Mouse (Mus musculus): ENCODE measurements at regions not wholly inside any gene's neighbourhood (a gene's known extent, or its start where the extent isn't known, plus 50 kb on each side); places are given as distances from the start of the nearest gene placed in this dataset.
"Not testable (repeated sequence)": the region's sequence is repeated elsewhere in the genome, so short reads cannot be mapped to it uniquely, and the experiment has no call there.

DNA sequence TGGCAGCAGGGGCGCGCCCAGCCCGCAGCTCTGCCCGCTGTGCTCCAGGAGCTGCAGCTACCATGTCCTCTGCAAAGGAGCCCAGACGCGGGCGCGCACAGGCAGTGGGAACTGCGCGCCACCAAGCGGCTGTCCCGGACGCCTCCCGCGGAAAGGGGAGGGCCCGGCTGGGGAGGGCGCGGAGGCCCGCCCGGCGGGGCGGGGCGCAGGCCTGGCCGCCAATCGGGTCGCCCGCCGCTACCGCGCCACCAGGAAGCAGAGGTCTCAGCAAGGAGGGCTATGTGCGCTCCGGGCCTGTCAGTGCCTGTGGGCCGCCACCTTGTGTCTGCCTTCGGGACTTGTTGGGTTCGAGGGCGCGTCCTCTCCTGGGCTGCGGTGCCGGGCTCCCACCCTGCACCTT, 367.0 kb upstream of the Ywhaq start:
- peak; percentile 67 to 82 for DNase-seq

DNA sequence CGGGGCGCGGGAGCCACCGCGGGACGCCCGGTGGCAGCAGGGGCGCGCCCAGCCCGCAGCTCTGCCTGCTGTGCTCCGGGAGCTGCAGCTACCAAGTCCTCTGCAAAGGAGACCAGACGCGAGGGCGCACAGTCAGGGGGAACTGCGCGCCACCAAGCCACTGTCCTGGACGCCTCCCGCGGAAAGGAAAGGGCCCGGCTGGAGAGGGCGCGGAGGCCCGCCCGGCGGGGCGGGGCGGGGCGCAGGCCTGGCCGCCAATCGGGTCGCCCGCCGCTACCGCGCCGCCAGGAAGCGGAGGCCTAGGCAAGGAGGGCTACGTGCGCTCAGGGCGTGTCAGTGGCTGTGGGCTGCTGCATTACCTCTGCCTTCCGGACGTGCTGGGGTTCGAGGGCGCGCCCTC, 361.3 kb upstream of the Ywhaq start:
- not testable (repeated sequence) for DNase-seq

DNA sequence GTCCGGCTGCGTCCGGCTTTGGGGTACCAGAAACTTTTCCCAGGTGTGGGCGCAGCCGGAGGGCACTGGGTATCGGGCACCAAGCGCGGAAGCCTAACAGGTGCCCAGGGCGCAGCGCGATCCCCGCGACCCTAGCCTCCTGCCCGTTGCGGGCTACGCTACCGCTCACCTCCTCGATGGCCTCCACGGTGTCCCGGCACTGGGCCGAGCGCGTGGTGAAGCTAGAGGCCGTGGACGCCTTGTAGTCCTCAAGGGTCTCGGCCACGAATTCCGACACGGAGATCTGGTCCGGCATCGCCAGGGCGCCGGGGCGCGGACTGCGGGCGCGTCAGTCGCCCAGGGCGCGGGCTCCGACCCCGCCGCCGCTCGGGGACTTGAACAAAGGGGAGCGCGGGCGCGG, 360.9 kb upstream of the Ywhaq start:
- peak in 1 of 2 experiments; percentile 5 for DNase-seq

DNA sequence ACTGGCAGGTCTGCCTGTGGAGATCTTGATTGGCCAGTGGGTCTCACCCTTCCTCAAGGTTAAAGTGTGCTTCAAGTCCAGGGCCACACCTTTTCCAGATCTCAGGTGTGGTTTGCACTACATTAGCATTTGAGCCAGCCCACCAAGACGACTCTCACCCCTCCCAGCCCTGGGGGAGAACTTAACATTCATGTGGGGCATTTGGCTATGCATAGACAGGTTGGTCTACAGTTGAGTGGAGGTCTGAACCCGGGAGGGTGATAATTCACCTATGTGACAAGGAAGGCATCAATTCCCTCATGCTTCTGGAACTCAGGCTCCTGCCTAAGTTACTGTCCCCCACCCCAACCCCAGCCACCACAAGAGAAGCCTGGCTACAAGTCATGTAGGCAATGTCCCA, 350.3 kb upstream of the Ywhaq start:
- DNase-seq: not testable (repeated sequence)

Measured in lung, postnatal 4 days (tissue).